Mouse (Mus musculus): Measurements from ENCODE around the gene Cetn4. TPM values are rescaled to one million over a fixed set of nuclear protein-coding genes. Genes with fewer than 3 reads are reported as not detected.

The Cetn4 gene
- polyA plus RNA-seq (2017; shearing (Covaris generic)): 1 to 10 TPM; 1.7 to 2.3 TPM

DNA sequence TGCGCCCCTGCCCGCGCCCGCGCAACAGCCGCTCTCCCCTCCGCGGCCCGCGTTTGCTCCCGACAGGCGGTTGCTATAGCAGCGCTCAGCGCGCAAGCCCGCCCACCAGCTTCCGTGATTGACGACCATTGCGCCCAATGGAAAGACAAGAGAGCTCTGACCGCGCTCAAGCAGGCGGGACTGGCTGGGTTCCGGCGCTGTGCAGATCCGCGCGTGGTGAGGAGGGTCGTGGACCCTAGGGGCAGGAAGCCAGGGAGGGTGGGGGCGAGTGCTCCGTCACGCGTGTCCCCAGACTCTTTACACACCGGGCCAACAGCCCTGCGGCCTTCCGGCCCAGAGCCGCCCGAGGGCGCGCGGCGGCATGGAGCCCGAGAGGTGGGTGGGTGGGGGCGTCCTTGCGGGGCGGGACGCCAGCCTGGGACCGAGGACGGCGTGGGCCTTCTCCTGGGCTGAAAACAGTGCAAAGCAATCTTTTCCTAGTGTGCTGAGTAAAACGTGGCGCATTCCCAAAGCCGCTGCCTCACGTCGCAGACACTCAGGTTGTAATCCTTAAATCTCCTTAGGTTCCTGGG lies at the start of gene Cetn4, which contains the start of gene Bbs12:
Gene Cetn4 (minus strand): TSS at position 339 of the 572 bp plus-strand sequence.
Gene Bbs12 (plus strand): TSS at position 185 of the 572 bp plus-strand sequence.

DNA sequence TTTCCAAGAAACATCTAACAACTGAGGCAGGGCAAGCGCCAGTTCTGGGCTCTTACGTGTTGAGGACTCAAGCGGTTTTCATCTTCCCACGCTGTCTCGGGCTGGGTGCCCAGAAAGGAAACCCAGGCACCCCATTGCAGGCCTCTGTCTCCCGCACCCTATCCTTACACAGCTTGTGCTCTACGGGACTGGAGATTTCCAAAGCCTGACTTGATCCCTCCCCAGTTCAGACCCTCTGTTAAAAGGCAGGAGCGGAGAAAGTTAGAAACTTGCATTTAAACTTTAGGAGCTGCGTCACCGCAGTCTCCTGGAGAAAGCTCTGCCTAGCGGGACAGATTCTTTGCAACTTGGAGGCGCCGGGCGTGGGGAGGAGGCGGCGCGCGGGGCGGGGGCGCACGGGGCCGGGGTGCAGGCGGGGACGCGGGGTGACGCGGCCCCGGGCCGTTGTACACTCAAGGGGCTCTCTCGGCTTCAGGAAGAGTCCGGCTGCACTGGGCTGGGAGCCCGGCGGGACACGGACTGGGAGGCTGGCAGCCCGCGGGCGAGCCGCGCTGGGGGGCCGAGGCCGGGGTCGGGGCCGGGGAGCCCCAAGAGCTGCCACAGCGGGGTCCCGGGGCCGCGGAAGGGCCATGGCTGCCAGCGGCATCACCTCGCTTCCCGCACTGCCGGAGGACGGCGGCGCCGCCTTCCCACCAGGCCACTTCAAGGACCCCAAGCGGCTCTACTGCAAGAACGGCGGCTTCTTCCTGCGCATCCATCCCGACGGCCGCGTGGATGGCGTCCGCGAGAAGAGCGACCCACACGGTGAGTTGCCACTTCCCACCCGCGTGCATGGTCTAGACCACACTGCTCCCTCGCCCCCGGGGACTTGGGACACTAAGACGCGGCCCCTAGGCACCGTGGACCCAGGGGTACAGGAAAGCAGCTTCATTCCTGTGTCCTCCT lies 36.0 kb upstream of the Cetn4 start, which contains the start of gene Fgf2:
Gene Fgf2 (plus strand): TSS at position 126 of the 945 bp plus-strand sequence.

Other genes with a start within 250 kb of the Cetn4 start
- under 1 TPM in 1 of 2 experiments, not detected in 1; 0.19 TPM for gene Adad1, start 249.2 kb downstream of the Cetn4 start, polyA plus RNA-seq (2017; shearing (Covaris generic))
- 1 to 10 TPM in 1 of 2 experiments, under 1 TPM in 1; 0.58 to 1.2 TPM for gene Il2, start 186.7 kb downstream of the Cetn4 start, polyA plus RNA-seq (2017; shearing (Covaris generic))
- 1 to 10 TPM in 1 of 2 experiments, under 1 TPM in 1; 0.33 to 1.2 TPM for gene Il21, start 80.1 kb downstream of the Cetn4 start, polyA plus RNA-seq (2017; shearing (Covaris generic))
- 1 to 10 TPM; 2.3 to 5.5 TPM for gene Bbs12, start 154 bp downstream of the Cetn4 start, polyA plus RNA-seq (2017; shearing (Covaris generic))
- gene Fgf2, start 35.6 kb upstream of the Cetn4 start, polyA plus RNA-seq (2017; shearing (Covaris generic)): 1 to 10 TPM; 4.0 to 8.1 TPM
- 10 to 100 TPM; 36.2 to 42.6 TPM for gene Spata5, start 107.2 kb upstream of the Cetn4 start, polyA plus RNA-seq (2017; shearing (Covaris generic))
- 10 to 100 TPM; 22.8 to 38.7 TPM for gene Nudt6, start 107.5 kb upstream of the Cetn4 start, polyA plus RNA-seq (2017; shearing (Covaris generic))